Mouse (Mus musculus): ENCODE measurements around the gene Gp9.

Gene Gp9

GRCm38 (mm10) chr6:87808521-87808920 lies 30.6 kb downstream of the Gp9 start:
- in situ Hi-C loops (cut with MboI; ENCODE audit: low sequenced_read_pairs), result no loop called here

DNA sequence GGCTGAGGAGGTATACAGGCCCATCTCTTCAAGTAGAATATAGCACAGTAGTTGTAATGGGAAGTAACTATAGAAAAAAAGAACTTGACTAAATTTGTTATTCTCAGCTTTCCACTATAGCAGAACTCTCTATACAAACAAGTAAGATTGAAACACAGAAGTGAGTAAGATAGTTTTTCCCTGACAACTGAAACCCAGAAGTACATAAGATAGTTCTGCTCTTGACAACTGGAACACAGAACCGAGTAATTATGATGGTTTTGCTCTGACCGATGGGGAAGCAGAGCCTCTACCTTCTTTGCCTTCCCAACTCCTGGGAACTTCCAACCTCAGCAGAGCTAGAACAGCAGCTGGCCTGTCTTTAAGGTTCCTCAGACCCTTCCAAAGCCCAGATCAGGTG lies 31.3 kb downstream of the Gp9 start:
- in situ Hi-C loops (cut with MboI; ENCODE audit: low sequenced_read_pairs), result no loop called here

GRCm38 (mm10) chr6:87809651-87810161 lies 31.8 kb downstream of the Gp9 start:
- in situ Hi-C loops (cut with MboI; ENCODE audit: low sequenced_read_pairs), result no loop called here

DNA sequence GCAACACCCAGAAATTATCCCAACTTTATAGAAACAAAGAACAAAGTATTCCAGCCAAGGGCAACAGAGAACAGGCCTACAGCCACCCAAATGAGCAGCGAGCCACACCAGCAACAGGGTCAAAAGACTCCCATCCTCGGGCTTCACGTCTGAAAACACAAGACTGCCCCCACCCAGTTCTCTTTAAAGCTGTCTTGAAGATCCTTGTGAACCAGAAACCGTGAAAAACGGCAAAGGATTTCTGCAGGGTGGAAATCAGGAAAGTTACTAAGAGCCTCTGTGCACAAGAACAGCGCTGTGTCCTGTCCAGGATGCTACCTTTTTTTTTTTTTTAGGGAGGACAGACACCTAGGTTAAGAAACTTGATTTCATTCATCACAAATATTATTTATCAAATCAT lies 32.4 kb downstream of the Gp9 start:
- in situ Hi-C loops (cut with MboI; ENCODE audit: low sequenced_read_pairs), result no loop called here

DNA sequence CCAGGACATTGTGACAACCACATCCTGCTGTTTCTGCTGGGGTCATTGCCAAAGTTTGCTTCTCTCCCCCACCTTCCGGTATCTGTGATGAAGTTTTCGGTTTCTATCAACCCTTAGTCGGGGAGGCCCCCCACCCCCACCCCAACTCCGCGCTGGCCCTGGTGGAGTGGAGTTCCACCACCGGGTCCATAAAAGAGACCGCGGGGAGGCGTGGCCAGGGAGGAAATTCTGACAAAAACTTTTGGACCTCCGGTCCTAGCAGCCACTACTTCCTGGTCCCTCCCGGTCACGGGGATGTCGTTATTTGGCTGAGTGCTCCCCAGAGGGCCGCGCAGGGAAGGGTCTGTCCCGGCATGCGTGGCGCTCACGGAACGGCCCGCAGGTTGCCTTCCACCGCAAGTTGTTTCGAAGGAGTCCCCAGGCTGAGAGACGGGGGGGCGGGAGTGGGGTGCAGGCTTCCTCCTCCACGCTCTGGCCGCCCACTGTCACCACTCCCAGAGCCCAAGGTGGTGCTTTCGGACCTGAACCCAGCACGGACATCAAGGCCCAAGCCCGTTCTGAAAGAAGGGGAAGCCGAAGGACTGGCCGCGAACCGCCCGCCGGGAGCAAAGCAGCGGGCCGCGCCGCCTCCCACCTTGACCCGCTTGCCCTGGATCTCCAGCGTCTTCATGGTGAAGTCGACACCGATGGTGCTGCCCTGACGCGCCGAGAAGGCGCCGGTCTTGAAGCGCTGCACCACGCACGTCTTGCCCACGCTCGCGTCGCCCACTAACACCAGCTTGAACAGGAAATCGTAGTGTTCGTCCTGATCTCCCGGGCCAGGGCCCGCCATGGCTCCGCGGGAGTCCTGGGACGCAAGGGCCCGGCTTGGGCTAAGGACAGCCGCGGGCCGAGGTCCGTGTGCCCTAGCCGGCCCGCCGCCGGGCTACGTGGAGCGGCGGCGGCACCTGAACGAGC lies 33.1 kb downstream of the Gp9 start:
- in situ Hi-C loops (cut with MboI; ENCODE audit: low sequenced_read_pairs), result no loop called here

GRCm38 (mm10) chr6:87811675-87812338 lies 33.9 kb downstream of the Gp9 start, which contains the start of gene Rab43:
Rab43 (minus strand) TSS chr6:87812164.
- in situ Hi-C loops (cut with MboI; ENCODE audit: low sequenced_read_pairs), result no loop called here

GRCm38 (mm10) chr6:87812656-87813055 lies 34.8 kb downstream of the Gp9 start:
- in situ Hi-C loops (cut with MboI; ENCODE audit: low sequenced_read_pairs), result no loop called here

DNA sequence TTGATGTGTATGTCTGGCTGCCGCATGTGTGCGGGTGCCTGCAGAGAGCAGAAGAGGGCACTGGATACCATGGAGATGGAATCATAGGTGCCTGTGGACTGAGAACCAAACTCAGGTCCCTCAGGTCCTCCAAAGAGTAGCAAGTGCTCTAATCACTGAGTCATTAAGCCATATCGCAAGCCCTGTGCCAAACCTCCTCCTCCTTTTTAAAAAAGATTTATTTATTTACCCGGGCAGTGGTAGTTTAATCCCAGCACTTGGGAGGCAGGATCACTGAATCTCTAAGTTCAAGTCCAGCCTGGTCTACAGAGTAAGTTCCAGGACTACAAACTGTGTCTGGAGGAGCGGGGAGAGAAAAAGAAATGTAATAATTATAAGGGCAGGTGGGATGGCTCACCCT lies 36.6 kb downstream of the Gp9 start:
- in situ Hi-C loops (cut with MboI; ENCODE audit: low sequenced_read_pairs), result no loop called here

- in situ Hi-C loops (cut with MboI; ENCODE audit: low sequenced_read_pairs), result no loop called here
Observed at GRCm38 (mm10) chr6:87820366-87820765, 42.5 kb downstream of the Gp9 start.

Measured in CH12F3 (cell line).